Mouse (Mus musculus) CH12.LX (cell line): ENCODE results near the gene Cpsf4.

Source experiments
- CTCF ChIP-seq, 2 experiments: IDR thresholded peaks in 1 of 2; conservative IDR thresholded peaks in 1 of 2; 2 replicates each; pipeline ENCODE4 v1.5.1; 2011 to 2012; ENCODE audit warnings: low read depth in 2 of 2, low read length in 2 of 2, improper control_type of control experiment in 1 of 2, inconsistent platforms in 1 of 2, mild to moderate bottlenecking in 1 of 2, moderate library complexity in 1 of 2
- HCFC1 ChIP-seq: IDR thresholded peaks from 2 replicates; pipeline ENCODE4 v1.6.1; 2012; ENCODE audit warnings: low read depth, mild to moderate bottlenecking, inconsistent platforms, low read length, improper control_type of control experiment
- MAZ ChIP-seq: IDR thresholded peaks from 2 replicates; pipeline ENCODE4 v1.6.1; 2012; ENCODE audit warnings: low read depth, mild to moderate bottlenecking, inconsistent platforms, low read length, improper control_type of control experiment, moderate library complexity
- RCOR1 ChIP-seq: conservative IDR thresholded peaks from 2 replicates; pipeline ENCODE4 v1.6.1; 2012; ENCODE audit warnings: low read depth, mild to moderate bottlenecking, inconsistent platforms, low read length, improper control_type of control experiment
- TBP ChIP-seq: conservative IDR thresholded peaks from 2 replicates; pipeline ENCODE4 v1.6.1; 2011; ENCODE audit warnings: low read depth, low read length, improper control_type of control experiment
- USF2 ChIP-seq: conservative IDR thresholded peaks from 2 replicates; pipeline ENCODE4 v1.6.1; 2011; ENCODE audit warnings: low read depth, low read length, improper control_type of control experiment

- TF ChIP-seq TBP (no peak), RCOR1 (no peak), USF2 (no peak), CTCF (conservative IDR thresholded peaks at IDR 0.05 in 1 of 2, IDR thresholded peaks at IDR 0.05 in 1 of 2; ENCODE audit: low read depth in 2 of 2, low read length in 2 of 2) (no peak), MAZ (no peak), HCFC1 (no peak)
Measured at GRCm38 (mm10) chr5:145190373-145190772, 23.4 kb downstream of the Cpsf4 start.
